Comparison of ENCODE assay signal across 18 mouse cellular contexts in the genomic region with DNA sequence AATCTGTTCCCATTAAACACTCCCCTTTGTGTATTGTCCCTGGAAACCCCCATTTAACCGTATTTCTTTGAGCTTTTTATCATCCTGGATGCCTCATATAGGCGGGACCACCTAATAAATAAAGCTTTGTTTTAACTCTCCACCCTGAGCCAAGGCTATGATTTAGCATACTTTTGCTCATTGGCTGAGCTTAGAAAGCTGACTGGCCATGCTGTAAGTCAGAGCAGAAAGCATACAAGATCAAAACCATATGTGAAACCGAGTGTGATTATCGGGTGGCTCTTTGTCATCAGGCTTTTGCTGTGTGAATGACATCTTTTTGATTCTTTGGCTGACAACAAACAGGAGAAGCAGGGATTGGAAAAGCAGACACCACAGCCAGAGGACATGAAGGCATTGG.
DNase-seq lines count a peak whose midpoint lies in the region; ATAC-seq lines count a peak whose summit lies in the region.
"Had no signal": no experiment of that assay in that cellular context is flagged by ENCODE, and none has a peak within 500 bp of the region (broad histone marks: within the 10 kb centered on the region; RNA-seq: fewer than 3 reads in every experiment).

No protein-coding gene starts in this region.

- ATAC-seq in neural tube, embryonic 15.5 days (ENCODE audit: low FRiP score): no peak
- ATAC-seq: activated CD4-positive, CD25-positive, alpha-beta regulatory T cell, adult 4 months; liver, postnatal 0 days had no signal

- DNase-seq in neural tube, embryonic 10.5 days (ENCODE audit: extremely low spot score, low spot score): peak; percentile 24
- DNase-seq in embryonic facial prominence, embryonic 10.5 days (ENCODE audit: low spot score): no peak
- DNase-seq in hindlimb bud, embryonic 11.5 days (ENCODE audit: extremely low spot score, low read depth, low spot score): peak; percentile 67
- peak; percentile 66 for DNase-seq in mesoderm, embryonic 11.5 days (ENCODE audit: low read depth, low spot score)
- no peak for DNase-seq in spleen, adult 12 weeks (ENCODE audit: low spot score)
- DNase-seq in right cerebral cortex, adult 2 months (ENCODE audit: low spot score in 2 of 2): no peak
- no peak for DNase-seq in natural killer cell, adult 2 months (ENCODE audit: low spot score in 2 of 2)
- DNase-seq: adrenal gland, postnatal 10 days; cerebellum, postnatal 14 days; gastrocnemius, postnatal 14 days; heart, adult 2 months; liver, postnatal 0 days; thymus, adult 18-20 months had no signal

- H3K27me3 ChIP-seq in neural tube, embryonic 15.5 days (replicated peaks): no peaks in the 10 kb centered on the region
- H3K27me3 ChIP-seq in embryonic facial prominence, embryonic 10.5 days (replicated peaks; ENCODE audit: low read depth, poor library complexity, severe bottlenecking): no peaks in the 10 kb centered on the region
- H3K27me3 ChIP-seq: forebrain, embryonic 12.5 days; stomach, embryonic 15.5 days had no signal

- H3K27ac ChIP-seq in neural tube, embryonic 15.5 days (replicated peaks): no peak overlapping the region
- peak overlapping the region; percentile 85 for H3K27ac ChIP-seq in embryonic facial prominence, embryonic 10.5 days (replicated peaks)
- H3K27ac ChIP-seq: forebrain, embryonic 12.5 days; heart, adult 2 months; hindbrain, embryonic 10.5 days; stomach, embryonic 15.5 days had no signal

- H3K36me3 ChIP-seq in neural tube, embryonic 15.5 days: no peaks in the 10 kb centered on the region
- no peaks in the 10 kb centered on the region for H3K36me3 ChIP-seq in embryonic facial prominence, embryonic 10.5 days (replicated peaks)
- H3K36me3 ChIP-seq: forebrain, embryonic 12.5 days; hindbrain, embryonic 10.5 days; stomach, embryonic 15.5 days had no signal

- WGBS in neural tube, embryonic 15.5 days: 38% methylated on average over 4 of the region's 4 CpGs
- 21% methylated on average over 4 of the region's 4 CpGs for WGBS in embryonic facial prominence, embryonic 10.5 days

- no peaks in the 10 kb centered on the region for H3K4me1 ChIP-seq in neural tube, embryonic 15.5 days
- H3K4me1 ChIP-seq in embryonic facial prominence, embryonic 10.5 days: peaks cover 27% of the 10 kb centered on the region
- H3K4me1 ChIP-seq: stomach, embryonic 15.5 days had no signal

- H3K4me3 ChIP-seq in neural tube, embryonic 15.5 days (replicated peaks): no peak overlapping the region
- peak overlapping the region; percentile 33; the same call in 1 of the 2 replicates for H3K4me3 ChIP-seq in embryonic facial prominence, embryonic 10.5 days
- H3K4me3 ChIP-seq: forebrain, embryonic 12.5 days; heart, adult 2 months; hindbrain, embryonic 10.5 days; stomach, embryonic 15.5 days had no signal

- no peak overlapping the region for H3K9ac ChIP-seq in neural tube, embryonic 15.5 days (replicated peaks)
- H3K9ac ChIP-seq: forebrain, embryonic 12.5 days; liver, postnatal 0 days; stomach, embryonic 15.5 days had no signal

- H3K9me3 ChIP-seq in neural tube, embryonic 15.5 days (replicated peaks): no peaks in the 10 kb centered on the region
- no peaks in the 10 kb centered on the region for H3K9me3 ChIP-seq in embryonic facial prominence, embryonic 10.5 days
- H3K9me3 ChIP-seq: forebrain, embryonic 12.5 days; hindbrain, embryonic 10.5 days; stomach, embryonic 15.5 days had no signal

- no peak overlapping the region for H3K4me2 ChIP-seq in neural tube, embryonic 15.5 days
- H3K4me2 ChIP-seq: forebrain, embryonic 12.5 days; stomach, embryonic 15.5 days had no signal

Comparison
In these comparisons a context has a peak if more than half of its experiments do, and no peak if none do; other contexts are left out.
1. DNase-seq: peak in neural tube, embryonic 10.5 days (single experiment), hindlimb bud, embryonic 11.5 days (single experiment) and mesoderm, embryonic 11.5 days (single experiment); none in embryonic facial prominence, embryonic 10.5 days (single experiment), spleen, adult 12 weeks (single experiment), right cerebral cortex, adult 2 months (0 of 2) and natural killer cell, adult 2 months (0 of 2).